Mouse (Mus musculus): ENCODE measurements at regions not wholly inside any gene's neighbourhood (a gene's known extent, or its start where the extent isn't known, plus 50 kb on each side); places are given as distances from the start of the nearest gene placed in this dataset.

- DNase-seq (ENCODE audit: low spot score in 2 of 2) = no peak
Measured at GRCm38 (mm10) chr10:67339371-67339929, 54.3 kb upstream of the Nrbf2 start.

GRCm38 (mm10) chr10:67344722-67345121 lies 59.6 kb upstream of the Nrbf2 start:
- no peak for DNase-seq (ENCODE audit: low spot score in 2 of 2)

GRCm38 (mm10) chr10:67350956-67351355 lies 65.9 kb upstream of the Nrbf2 start:
- DNase-seq (ENCODE audit: low spot score in 2 of 2) = no peak

GRCm38 (mm10) chr10:67360793-67361192 lies 75.7 kb upstream of the Nrbf2 start:
- DNase-seq (ENCODE audit: low spot score in 2 of 2) = peak; percentile 14 to 18

- no peak for DNase-seq (ENCODE audit: low spot score in 2 of 2)
Measured at GRCm38 (mm10) chr10:67361281-67361680, 76.2 kb upstream of the Nrbf2 start.

GRCm38 (mm10) chr10:67364595-67364994 lies 79.5 kb upstream of the Nrbf2 start:
- no peak for DNase-seq (ENCODE audit: low spot score in 2 of 2)

DNA sequence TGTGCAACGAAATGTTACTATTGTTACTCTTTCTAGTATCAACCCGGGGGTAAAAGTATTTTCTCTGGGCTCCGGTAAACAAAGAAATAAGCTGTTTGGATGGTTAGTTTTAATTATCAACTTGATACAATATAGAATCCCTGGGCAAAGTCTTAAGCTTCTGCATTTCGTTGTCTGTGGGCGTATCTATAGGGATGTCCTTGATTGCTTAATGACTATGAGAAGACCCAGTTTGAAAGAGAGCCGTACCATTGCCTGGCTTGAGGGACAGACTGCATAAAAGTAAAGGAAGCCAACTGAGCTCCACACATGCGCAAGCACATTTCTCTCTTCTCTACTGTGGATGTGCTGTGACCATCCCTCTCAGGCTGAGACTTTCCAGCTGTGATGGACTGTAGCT lies 80.1 kb upstream of the Nrbf2 start:
- no peak for DNase-seq (ENCODE audit: low spot score in 2 of 2)

- DNase-seq (ENCODE audit: low spot score in 2 of 2) = no peak
Measured at GRCm38 (mm10) chr10:67372569-67373161, 87.6 kb upstream of the Nrbf2 start.

GRCm38 (mm10) chr10:67376638-67377037 lies 91.5 kb upstream of the Nrbf2 start:
- DNase-seq (ENCODE audit: low spot score in 2 of 2) = no peak

- no peak for DNase-seq (ENCODE audit: low spot score in 2 of 2)
Measured at GRCm38 (mm10) chr10:67377643-67378223, 92.6 kb upstream of the Nrbf2 start.

DNA sequence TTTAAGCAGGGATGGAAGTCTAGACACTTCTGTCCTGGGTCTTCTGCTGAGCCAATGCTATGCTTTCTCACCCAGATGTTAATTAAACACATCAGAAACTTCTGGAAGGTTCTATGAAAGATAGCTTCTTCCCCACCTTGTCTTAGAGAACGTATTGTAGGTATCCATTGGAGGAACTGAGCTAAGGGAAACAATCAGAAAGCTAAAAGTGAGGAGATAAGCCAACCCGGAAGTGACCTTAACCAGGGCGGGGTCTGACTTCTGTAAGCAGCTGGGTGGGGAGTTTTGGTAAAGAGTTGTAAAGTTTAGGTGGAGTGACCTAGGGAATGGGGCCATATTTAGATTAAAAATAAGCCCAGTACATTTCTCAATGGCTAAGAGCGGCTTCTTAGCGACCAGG lies 95.1 kb upstream of the Nrbf2 start:
- no peak for DNase-seq (ENCODE audit: low spot score in 2 of 2)

DNA sequence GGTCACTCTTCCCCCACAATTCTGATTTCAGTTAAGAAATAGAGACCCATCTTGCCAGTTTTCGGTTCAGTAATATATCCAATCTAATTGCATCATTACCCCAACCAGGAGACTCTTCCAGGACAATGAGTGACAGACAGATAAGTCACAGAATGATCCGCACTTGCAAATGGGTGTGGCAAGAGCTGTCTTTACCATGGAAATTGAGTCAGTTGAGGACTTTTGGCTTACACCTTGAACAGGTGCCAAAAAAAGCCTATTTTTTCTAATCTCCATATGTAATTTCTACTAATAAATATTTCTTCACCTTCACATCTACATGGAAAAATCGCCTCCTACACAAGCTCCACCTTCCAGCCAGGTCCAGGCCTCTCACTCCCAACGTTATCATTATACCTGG lies 98.2 kb upstream of the Nrbf2 start:
- DNase-seq (ENCODE audit: low spot score in 2 of 2) = no peak

GRCm38 (mm10) chr10:67383802-67384567 lies 98.9 kb upstream of the Nrbf2 start:
- no peak for DNase-seq (ENCODE audit: low spot score in 2 of 2)

- DNase-seq (ENCODE audit: low spot score in 2 of 2) = no peak
Measured at GRCm38 (mm10) chr10:67384568-67384958, 99.5 kb upstream of the Nrbf2 start.

DNA sequence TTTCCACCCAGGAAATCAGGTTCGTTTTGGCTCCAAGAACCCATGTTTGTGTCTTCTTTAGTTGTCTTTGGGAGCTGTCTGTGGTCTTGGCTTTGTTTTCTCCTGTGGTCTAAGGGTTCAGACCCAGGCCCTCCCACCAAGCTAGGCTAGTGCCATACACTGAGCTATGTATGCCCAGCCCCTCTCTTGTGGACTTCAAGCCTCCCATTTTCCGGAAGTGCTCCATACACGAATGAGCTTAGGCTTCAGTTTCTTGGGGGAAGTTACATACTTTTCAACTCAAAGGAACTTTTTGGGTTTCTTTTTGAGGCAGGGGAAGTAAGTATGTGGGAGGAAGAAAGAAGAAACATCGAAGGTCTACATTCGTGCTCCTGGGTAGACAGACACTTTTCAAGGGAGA lies 100.9 kb upstream of the Nrbf2 start:
- DNase-seq (ENCODE audit: low spot score in 2 of 2) = no peak

- DNase-seq (ENCODE audit: low spot score in 2 of 2) = no peak
Measured at GRCm38 (mm10) chr10:67388755-67389154, 103.7 kb upstream of the Nrbf2 start.

DNA sequence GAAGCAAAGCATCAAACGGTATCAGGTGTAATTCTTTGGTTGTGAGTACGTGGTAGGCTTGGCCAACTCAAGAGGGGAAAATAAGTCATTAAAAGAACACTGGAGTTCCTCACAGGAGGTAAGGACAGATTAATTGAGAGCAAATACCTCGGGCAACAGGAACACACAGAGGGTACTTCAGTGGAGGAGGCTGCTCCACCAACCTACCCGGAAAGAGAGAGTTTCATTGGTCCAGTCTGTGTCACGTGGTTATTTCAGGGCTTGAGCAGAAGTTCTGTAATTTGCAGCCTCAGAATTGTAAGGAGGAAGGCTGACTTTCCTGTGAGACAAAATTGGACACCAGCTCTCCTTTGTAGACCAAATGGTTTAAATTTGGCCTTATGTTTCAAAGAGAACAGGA lies 115.3 kb upstream of the Nrbf2 start:
- DNase-seq (ENCODE audit: low spot score in 2 of 2) = no peak

- DNase-seq (ENCODE audit: low spot score in 2 of 2) = no peak
Measured at GRCm38 (mm10) chr10:67401409-67401808, 116.3 kb upstream of the Nrbf2 start.

DNA sequence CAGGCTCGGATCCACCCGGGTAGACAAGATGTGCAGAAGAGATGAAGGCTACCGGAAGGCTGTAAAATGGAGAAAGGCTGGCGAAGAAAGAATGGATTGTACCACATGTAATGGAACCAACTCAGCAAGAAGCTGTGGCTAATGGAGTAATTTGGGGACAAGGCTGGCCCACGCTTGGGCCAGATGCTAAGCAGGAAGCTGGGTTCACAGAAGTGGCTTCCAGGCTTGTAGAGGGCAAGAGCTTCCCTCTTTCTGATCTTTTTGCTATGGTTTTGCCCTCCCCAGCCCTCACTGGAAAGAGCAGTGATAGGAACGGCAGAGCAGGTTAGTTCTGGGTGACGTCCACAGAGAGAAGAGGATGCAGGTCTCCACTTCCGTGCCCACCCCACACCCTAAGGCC lies 117.7 kb upstream of the Egr2 start:
- DNase-seq (ENCODE audit: low spot score in 2 of 2) = no peak

GRCm38 (mm10) chr10:67420761-67421160 lies 114.5 kb upstream of the Egr2 start:
- DNase-seq (ENCODE audit: low spot score in 2 of 2) = no peak

DNA sequence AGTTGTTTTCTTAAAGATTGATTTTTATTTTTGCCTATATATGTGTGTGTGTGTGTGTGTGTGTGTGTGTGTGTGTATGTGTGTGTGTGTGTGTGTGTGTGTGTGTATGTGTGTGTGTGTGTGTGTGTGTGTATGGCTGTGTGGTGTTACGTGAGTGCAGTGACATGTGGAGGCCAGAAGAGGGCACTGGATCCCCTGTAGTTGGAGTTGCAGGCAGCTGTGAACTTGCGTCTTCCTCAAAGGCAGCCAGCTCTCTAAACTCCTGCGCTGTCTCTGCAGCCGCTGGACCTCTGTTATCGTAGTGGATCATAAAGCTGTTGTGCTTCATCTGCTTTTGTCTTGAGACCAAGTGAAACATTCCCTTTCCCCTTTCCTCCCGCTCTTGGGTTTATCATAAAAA lies 109.9 kb upstream of the Egr2 start:
- DNase-seq (ENCODE audit: low spot score in 2 of 2) = no peak

- DNase-seq (ENCODE audit: low spot score in 2 of 2) = no peak
Measured at GRCm38 (mm10) chr10:67427220-67427619, 108.1 kb upstream of the Egr2 start.
